Mouse (Mus musculus): ENCODE data around the gene Acsl6. TPM values are rescaled to one million over a fixed set of nuclear protein-coding genes. Genes with fewer than 3 reads are reported as not detected.

Acsl6 gene
- total and polyA plus RNA-seq, 3 experiments: 2.8 to 7.9 TPM; not detected in 1

GRCm38 (mm10) chr11:54271437-54271949 lies 32.1 kb upstream of the Acsl6 start (continued):
- TF ChIP-seq MYB (IDR thresholded peaks at IDR 0.05; ENCODE audit: low read depth, low read length): no peak
- TF ChIP-seq E2F4 (IDR thresholded peaks at IDR 0.05; ENCODE audit: borderline replicate concordance, low read depth, low read length): no peak
- TF ChIP-seq POLR2AphosphoS2 (IDR thresholded peaks at IDR 0.05; ENCODE audit: low read length): no peak
- TF ChIP-seq MAX (IDR thresholded peaks at IDR 0.05; ENCODE audit: low read length): peak; percentile 58; the same call in 1 of the 2 replicates
- peak; percentile 83 for TF ChIP-seq BHLHE40 (IDR thresholded peaks at IDR 0.05; ENCODE audit: borderline replicate concordance, low read depth, low read length)
- no peak for TF ChIP-seq CHD1 (IDR thresholded peaks at IDR 0.05; ENCODE audit: low read depth, low read length)
- TF ChIP-seq ELF1 (IDR thresholded peaks at IDR 0.05; ENCODE audit: low read depth, low read length): no peak
- no peak for TF ChIP-seq UBTF (IDR thresholded peaks at IDR 0.05; ENCODE audit: borderline replicate concordance, insufficient read depth, low read depth, low read length)
- peak; percentile 79 for TF ChIP-seq TCF12 (IDR thresholded peaks at IDR 0.05; ENCODE audit: low read depth, low read length)
- TF ChIP-seq SIN3A (IDR thresholded peaks at IDR 0.05; ENCODE audit: low read length): no peak
- no peak for TF ChIP-seq MAZ (IDR thresholded peaks at IDR 0.05; ENCODE audit: low read depth, low read length)
- TF ChIP-seq ZKSCAN1 (IDR thresholded peaks at IDR 0.05; ENCODE audit: low read depth, low read length): no peak
- TF ChIP-seq JUND (IDR thresholded peaks at IDR 0.05; ENCODE audit: low read depth, low read length): no peak
- TF ChIP-seq TAL1 (IDR thresholded peaks at IDR 0.05; ENCODE audit: low read length): peak; percentile 44
- TF ChIP-seq GATA1 (IDR thresholded peaks at IDR 0.05; ENCODE audit: low read depth, low read length): peak; percentile 58; the same call in 1 of the 2 replicates
- TF ChIP-seq RCOR1 (IDR thresholded peaks at IDR 0.05; ENCODE audit: low read depth, low read length): peak; percentile 93
- TF ChIP-seq USF1 (IDR thresholded peaks at IDR 0.05; ENCODE audit: low read depth, low read length): peak; percentile 44; the same call in 1 of the 2 replicates
- no peak for TF ChIP-seq ZNF384 (IDR thresholded peaks at IDR 0.05; ENCODE audit: low read depth, low read length)
- no peak for TF ChIP-seq CHD2 (IDR thresholded peaks at IDR 0.05; ENCODE audit: low read length)
- no peak for TF ChIP-seq MEF2A (IDR thresholded peaks at IDR 0.05; ENCODE audit: extremely low read depth, insufficient replicate concordance, low read depth, low read length, poor library complexity, severe bottlenecking)
- no peak for TF ChIP-seq POLR2A (IDR thresholded peaks at IDR 0.05; ENCODE audit: control insufficient read depth in 1 of 2, insufficient read depth in 1 of 2, low read depth in 1 of 2, low read length in 2 of 2, poor library complexity in 1 of 2)
- TF ChIP-seq ETS1 (IDR thresholded peaks at IDR 0.05; ENCODE audit: low read depth, low read length): peak; percentile 76
- no peak for TF ChIP-seq POLR2AphosphoS5 (IDR thresholded peaks at IDR 0.05; ENCODE audit: borderline replicate concordance, low read depth, low read length)

DNA sequence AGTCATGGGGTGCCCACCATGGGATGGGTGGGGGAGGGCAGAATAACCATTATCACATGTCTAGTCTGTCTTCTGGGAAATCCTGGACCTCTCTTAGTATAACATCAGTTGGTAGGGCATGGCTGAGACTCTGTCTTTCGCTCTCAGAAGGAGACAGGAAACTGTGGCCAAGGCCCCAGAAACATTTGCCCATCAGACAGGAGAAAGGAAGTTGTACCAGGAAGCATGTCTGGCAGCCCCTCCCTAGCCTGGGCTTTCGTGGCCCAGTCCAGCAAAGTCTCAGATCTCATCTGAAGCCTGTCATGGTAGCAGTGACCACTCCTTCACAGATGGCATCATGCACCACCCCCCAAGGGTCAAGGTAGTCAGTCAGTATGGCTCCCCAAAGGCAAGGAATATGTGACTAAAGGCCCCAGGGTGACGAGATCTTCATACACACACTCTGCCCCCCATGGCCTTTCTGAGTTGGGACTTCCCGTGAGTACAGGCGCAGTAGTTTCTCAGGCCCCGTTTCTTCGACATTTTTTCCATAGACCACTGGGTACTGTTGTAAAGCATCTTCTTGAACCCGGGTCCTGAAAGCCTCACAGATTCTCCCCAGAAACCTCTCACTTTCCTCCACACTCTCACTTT lies 15.7 kb upstream of the Acsl6 start:
- TF ChIP-seq TCF12 (IDR thresholded peaks at IDR 0.05; ENCODE audit: low read depth, low read length): no peak
- TF ChIP-seq MXI1 (IDR thresholded peaks at IDR 0.05; ENCODE audit: low read depth, low read length): no peak
- TF ChIP-seq USF2 (IDR thresholded peaks at IDR 0.05; ENCODE audit: borderline replicate concordance in 1 of 2, insufficient read depth in 1 of 2, low read depth in 1 of 2, low read length in 2 of 2): no peak
- TF ChIP-seq HCFC1 (IDR thresholded peaks at IDR 0.05; ENCODE audit: low read depth, low read length): no peak
- TF ChIP-seq ELF1 (IDR thresholded peaks at IDR 0.05; ENCODE audit: low read depth, low read length): no peak
- TF ChIP-seq ZNF384 (IDR thresholded peaks at IDR 0.05; ENCODE audit: low read depth, low read length): no peak
- TF ChIP-seq CHD1 (IDR thresholded peaks at IDR 0.05; ENCODE audit: low read depth, low read length): no peak
- TF ChIP-seq BHLHE40 (IDR thresholded peaks at IDR 0.05; ENCODE audit: borderline replicate concordance, low read depth, low read length): no peak
- TF ChIP-seq SMC3 (IDR thresholded peaks at IDR 0.05; ENCODE audit: low read depth, low read length): no peak
- TF ChIP-seq JUND (IDR thresholded peaks at IDR 0.05; ENCODE audit: low read depth, low read length): no peak
- Histone ChIP-seq H3K27ac (ENCODE audit: control insufficient read depth, low read depth, low read length) (no peak overlapping the region), H3K4me1 (ENCODE audit: control insufficient read depth in 1 of 2, insufficient read depth in 2 of 2, low read length in 2 of 2) (peaks cover 19 to 25% of the 10 kb centered on the region in 2 experiments), H3K9me3 (replicated peaks; ENCODE audit: insufficient read depth, low read length) (no peaks in the 10 kb centered on the region), H3K36me3 (ENCODE audit: control insufficient read depth in 1 of 2, insufficient read depth in 2 of 2, low read length in 2 of 2) (peaks cover 0 to 25% of the 10 kb centered on the region in 2 experiments; a peak in 2 of 4 replicates), H3K27me3 (ENCODE audit: control insufficient read depth in 1 of 2, insufficient read depth in 2 of 2, low read length in 2 of 2) (no peaks in the 10 kb centered on the region), H3K79me2 (ENCODE audit: control insufficient read depth, insufficient read depth, low read length, poor library complexity) (no peaks in the 10 kb centered on the region), H3K4me3 (ENCODE audit: control insufficient read depth in 1 of 2, insufficient read depth in 1 of 2, low read depth in 2 of 2, low read length in 2 of 2) (no peak overlapping the region), H3K9ac (ENCODE audit: control insufficient read depth, low read depth, low read length, poor library complexity, severe bottlenecking) (no peak overlapping the region)
- no peak for DNase-seq (ENCODE audit: low read depth, low spot score)
